Mouse (Mus musculus): ENCODE data around the gene Spg7.

- TF ChIP-seq POLR2A (IDR thresholded peaks at IDR 0.05; ENCODE audit: borderline replicate concordance, low read depth, low read length) (no peak), CTCF (IDR thresholded peaks at IDR 0.05; ENCODE audit: low read depth, low read length) (no peak)
These were observed 71.5 kb downstream of the Spg7 start for GRCm38 (mm10) chr8:123134149-123134713.

Data from bone marrow macrophage, adult 2 months (primary cell).